ENCODE assay signal across 20 mouse cellular contexts in genomic region chr5:64408938-64409337, GRCm38 (mm10).
DNase-seq lines count a peak whose midpoint lies in the region; TF ChIP-seq lines count a peak whose summit lies in the region.
"Had no signal": no experiment of that assay in that cellular context is flagged by ENCODE, and none has a peak within 500 bp of the region (broad histone marks: within the 10 kb centered on the region; RNA-seq: fewer than 3 reads in every experiment).

No protein-coding gene starts in this region.

- no peaks in the 10 kb centered on the region for H3K79me2 ChIP-seq in liver, adult 2 months (ENCODE audit: control insufficient read depth, insufficient read depth, low read length)

- no peak overlapping the region for H3K27ac ChIP-seq in liver, adult 2 months (replicated peaks; ENCODE audit: insufficient read depth, low read depth, low read length)
- H3K27ac ChIP-seq: embryonic facial prominence, embryonic 13.5 days; heart, embryonic 10.5 days; hindbrain, embryonic 13.5 days; intestine, embryonic 15.5 days; limb, embryonic 13.5 days had no signal

- no peaks in the 10 kb centered on the region for H3K36me3 ChIP-seq in liver, adult 2 months (ENCODE audit: control insufficient read depth, insufficient read depth, low read length)
- H3K36me3 ChIP-seq: embryonic facial prominence, embryonic 13.5 days; heart, embryonic 10.5 days; hindbrain, embryonic 13.5 days; intestine, embryonic 15.5 days; limb, embryonic 13.5 days had no signal

- H3K9ac ChIP-seq in liver, adult 2 months (ENCODE audit: low read depth, low read length) = no peak overlapping the region
- H3K9ac ChIP-seq: embryonic facial prominence, embryonic 13.5 days; hindbrain, embryonic 13.5 days; intestine, embryonic 15.5 days; limb, embryonic 13.5 days; lung, embryonic 14.5 days had no signal

- no peak overlapping the region for H3K4me3 ChIP-seq in liver, adult 2 months (ENCODE audit: insufficient read depth, low read depth, low read length)
- H3K4me3 ChIP-seq: embryonic facial prominence, embryonic 13.5 days; heart, embryonic 10.5 days; hindbrain, embryonic 13.5 days; intestine, embryonic 15.5 days; limb, embryonic 13.5 days had no signal

- TF ChIP-seq CTCF in liver, adult 2 months (IDR thresholded peaks at IDR 0.05; ENCODE audit: low read depth, low read length) = no peak

- H3K27me3 ChIP-seq in liver, adult 2 months (ENCODE audit: control insufficient read depth, insufficient read depth, low read length) = no peaks in the 10 kb centered on the region
- H3K27me3 ChIP-seq: embryonic facial prominence, embryonic 13.5 days; hindbrain, embryonic 13.5 days; intestine, embryonic 15.5 days; limb, embryonic 13.5 days had no signal

- H3K4me1 ChIP-seq in liver, adult 2 months (ENCODE audit: control insufficient read depth, insufficient read depth, low read length) = no peaks in the 10 kb centered on the region
- H3K4me1 ChIP-seq: heart, embryonic 10.5 days; hindbrain, embryonic 13.5 days had no signal

- DNase-seq in liver, adult 2 months (ENCODE audit: extremely low read depth, low read depth, low spot score) = peak; percentile 23
- DNase-seq in liver = no peak
- peak; percentile 13 for DNase-seq in A20 (ENCODE audit: low read depth, low spot score)
- DNase-seq in ES-CJ7 (ENCODE audit: low read depth, low spot score) = peak; percentile 56
- peak; percentile 34 for DNase-seq in induced T-regulatory cell, adult 2 months (ENCODE audit: low read depth)
- DNase-seq in ovary, postnatal 10 days (ENCODE audit: low spot score) = no peak
- DNase-seq in embryo, embryonic 11 days = no peak
- DNase-seq: adrenal gland, adult 8-10 months; cerebellum, adult 18-20 months; gastrocnemius, postnatal 10 days; heart, postnatal 10 days; kidney, postnatal 10 days; lung, embryonic 14.5 days; midbrain, embryonic 14.5 days; thymus, adult 18-20 months had no signal

- no peak for TF ChIP-seq POLR2A in liver, adult 2 months (IDR thresholded peaks at IDR 0.05; ENCODE audit: extremely low read depth, insufficient read depth, low read length)

- WGBS in liver, adult 2 months = 82% methylated on average over 3 of the region's 3 CpGs

Comparison
In these comparisons a context has a peak if more than half of its experiments do, and no peak if none do; other contexts are left out.
1. DNase-seq: peak in liver, adult 2 months (single experiment), A20 (single experiment), ES-CJ7 (single experiment) and induced T-regulatory cell, adult 2 months (single experiment); none in liver (single experiment), ovary, postnatal 10 days (single experiment) and embryo, embryonic 11 days (single experiment).